Mouse (Mus musculus) thymus, postnatal 4 days (tissue): ENCODE data around the gene Nbeal1.
A peak's percentile ranks its signal among the peaks of the same experiment; 100 is the strongest.
"Not testable (repeated sequence)": the region's sequence is repeated elsewhere in the genome, so short reads cannot be mapped to it uniquely, and the experiment has no call there.

Experiments used
- DNase-seq: peaks from one replicate; pipeline ENCODE4 v3.0.0; 2021

Nbeal1 gene

GRCm38 (mm10) chr1:60179932-60180783 is at the start of gene Nbeal1:
Gene Nbeal1, plus strand, starts transcription at chr1:60180599.
- DNase-seq = peak; percentile 95

- DNase-seq = no peak
Measured at GRCm38 (mm10) chr1:60137346-60137745, 43.1 kb upstream of the Nbeal1 start.

GRCm38 (mm10) chr1:60152700-60153099 is 27.7 kb upstream of the Nbeal1 start:
- no peak for DNase-seq

- no peak for DNase-seq
Measured at GRCm38 (mm10) chr1:60156651-60157050, 23.7 kb upstream of the Nbeal1 start.

GRCm38 (mm10) chr1:60158411-60158810 is 22.0 kb upstream of the Nbeal1 start:
- peak; percentile 75 for DNase-seq

- no peak for DNase-seq
Measured at GRCm38 (mm10) chr1:60163676-60164075, 16.7 kb upstream of the Nbeal1 start.

GRCm38 (mm10) chr1:60169626-60170025 is 10.8 kb upstream of the Nbeal1 start:
- no peak for DNase-seq

GRCm38 (mm10) chr1:60170251-60170650 is 10.1 kb upstream of the Nbeal1 start:
- DNase-seq = no peak

GRCm38 (mm10) chr1:60173119-60173518 is 7.3 kb upstream of the Nbeal1 start:
- no peak for DNase-seq

- not testable (repeated sequence) for DNase-seq
Measured at GRCm38 (mm10) chr1:60177814-60178213, 2.6 kb upstream of the Nbeal1 start.

- no peak for DNase-seq
Measured at GRCm38 (mm10) chr1:60179376-60179775, 1.0 kb upstream of the Nbeal1 start.

- no peak for DNase-seq
Measured at GRCm38 (mm10) chr1:60180784-60181221, 404 bp downstream of the Nbeal1 start.

- no peak for DNase-seq
Measured at GRCm38 (mm10) chr1:60188454-60188853, 8.1 kb downstream of the Nbeal1 start.

GRCm38 (mm10) chr1:60196813-60197212 is 16.4 kb downstream of the Nbeal1 start:
- peak; percentile 57 for DNase-seq

- DNase-seq = no peak
Measured at GRCm38 (mm10) chr1:60199006-60199405, 18.6 kb downstream of the Nbeal1 start.

GRCm38 (mm10) chr1:60236261-60236660 is 55.9 kb downstream of the Nbeal1 start:
- DNase-seq = peak; percentile 54

- no peak for DNase-seq
Measured at GRCm38 (mm10) chr1:60240430-60240829, 60.0 kb downstream of the Nbeal1 start.

- no peak for DNase-seq
Measured at GRCm38 (mm10) chr1:60268113-60268512, 87.7 kb downstream of the Nbeal1 start.

- no peak for DNase-seq
Measured at GRCm38 (mm10) chr1:60269314-60269713, 88.9 kb downstream of the Nbeal1 start.

GRCm38 (mm10) chr1:60272471-60272870 is 92.1 kb downstream of the Nbeal1 start:
- DNase-seq = peak; percentile 69

- DNase-seq = no peak
Measured at GRCm38 (mm10) chr1:60293921-60294320, 113.5 kb downstream of the Nbeal1 start.

- peak; percentile 93 for DNase-seq
Measured at GRCm38 (mm10) chr1:60342808-60343629, 162.6 kb downstream of the Nbeal1 start, which contains the start of gene Cyp20a1. Gene Cyp20a1, plus strand, starts transcription at chr1:60343323.

GRCm38 (mm10) chr1:60343630-60344455 is 163.4 kb downstream of the Nbeal1 start:
- DNase-seq = no peak
